12 mouse cellular contexts compared by ENCODE assay signal in the genomic region with DNA sequence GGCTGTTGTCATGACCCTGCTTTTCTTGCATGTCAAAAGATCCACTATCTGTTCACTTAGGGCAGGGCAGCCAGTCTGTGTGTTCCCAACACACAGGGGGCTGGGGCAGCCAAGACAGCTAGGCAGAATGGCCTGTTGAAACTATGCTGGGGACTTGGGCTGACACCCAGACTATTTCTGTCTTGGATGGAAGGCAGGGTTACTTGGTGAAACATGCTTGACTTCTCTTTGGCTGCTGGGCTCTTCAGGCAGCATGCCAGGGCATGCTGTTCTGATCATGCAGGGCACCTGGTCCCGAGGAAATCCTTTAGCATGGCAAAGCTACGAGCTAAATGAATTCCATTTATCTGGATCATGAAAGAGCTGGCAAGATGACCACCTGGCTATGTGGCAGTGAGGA. TPM values are rescaled to one million over a fixed set of nuclear protein-coding genes. Genes with fewer than 3 reads are reported as not detected.
DNase-seq lines count a peak whose midpoint lies in the region; ATAC-seq and TF ChIP-seq lines count a peak whose summit lies in the region.
"Had no signal": no experiment of that assay in that cellular context is flagged by ENCODE, and none has a peak within 500 bp of the region (broad histone marks: within the 10 kb centered on the region; RNA-seq: fewer than 3 reads in every experiment).

No protein-coding gene starts in this region.

- TF ChIP-seq CTCF in ES-Bruce4 (IDR thresholded peaks at IDR 0.05; ENCODE audit: low read depth, low read length) = no peak

- no peak for ATAC-seq in embryonic facial prominence, embryonic 14.5 days (ENCODE audit: low read depth)
- no peak for ATAC-seq in heart, embryonic 14.5 days (ENCODE audit: insufficient number of reproducible peaks, insufficient read depth, low FRiP score, low read depth)
- no peak for ATAC-seq in midbrain, embryonic 13.5 days
- ATAC-seq: forebrain, embryonic 13.5 days had no signal

- H3K9me3 ChIP-seq in embryonic facial prominence, embryonic 14.5 days (ENCODE audit: control insufficient read depth, low read length) = no peaks in the 10 kb centered on the region
- H3K9me3 ChIP-seq in embryonic facial prominence, embryonic 10.5 days = no peaks in the 10 kb centered on the region
- no peaks in the 10 kb centered on the region for H3K9me3 ChIP-seq in ES-Bruce4 (replicated peaks; ENCODE audit: control insufficient read depth, insufficient read depth, low read length, poor library complexity, severe bottlenecking)
- H3K9me3 ChIP-seq in heart, embryonic 14.5 days (ENCODE audit: control insufficient read depth, low read length) = no peaks in the 10 kb centered on the region
- no peaks in the 10 kb centered on the region for H3K9me3 ChIP-seq in midbrain, embryonic 13.5 days
- H3K9me3 ChIP-seq: forebrain, embryonic 13.5 days; midbrain, embryonic 12.5 days had no signal

- H3K27me3 ChIP-seq in embryonic facial prominence, embryonic 14.5 days (replicated peaks; ENCODE audit: control insufficient read depth, insufficient read depth, low read length) = no peaks in the 10 kb centered on the region
- H3K27me3 ChIP-seq in embryonic facial prominence, embryonic 10.5 days (replicated peaks; ENCODE audit: low read depth, poor library complexity, severe bottlenecking) = no peaks in the 10 kb centered on the region
- no peaks in the 10 kb centered on the region for H3K27me3 ChIP-seq in ES-Bruce4 (ENCODE audit: control insufficient read depth, insufficient read depth, low read length, poor library complexity, severe bottlenecking)
- H3K27me3 ChIP-seq in heart, embryonic 14.5 days (ENCODE audit: control insufficient read depth, insufficient read depth, low read length) = no peaks in the 10 kb centered on the region
- H3K27me3 ChIP-seq in midbrain, embryonic 13.5 days = no peaks in the 10 kb centered on the region
- H3K27me3 ChIP-seq: forebrain, embryonic 13.5 days; midbrain, embryonic 12.5 days had no signal

- no peak overlapping the region for H3K27ac ChIP-seq in embryonic facial prominence, embryonic 14.5 days (replicated peaks; ENCODE audit: low read depth, low read length)
- H3K27ac ChIP-seq in embryonic facial prominence, embryonic 10.5 days (replicated peaks) = no peak overlapping the region
- 0 out of 2 replicates have a peak overlapping the region, but pooled peaks have one; percentile 44 for H3K27ac ChIP-seq in ES-Bruce4 (ENCODE audit: insufficient read depth, low read length)
- peak overlapping the region; percentile 8 to 79; a peak in 3 of 4 replicates for H3K27ac ChIP-seq in heart, embryonic 14.5 days (replicated peaks in 1 of 2; ENCODE audit: control insufficient read depth in 1 of 2, insufficient read depth in 1 of 2, low read depth in 2 of 2, low read length in 2 of 2)
- no peak overlapping the region for H3K27ac ChIP-seq in midbrain, embryonic 13.5 days
- H3K27ac ChIP-seq: forebrain, embryonic 13.5 days; midbrain, embryonic 12.5 days had no signal

- H3K9ac ChIP-seq in embryonic facial prominence, embryonic 14.5 days (ENCODE audit: low read depth, low read length) = no peak overlapping the region
- H3K9ac ChIP-seq in ES-Bruce4 (ENCODE audit: low read depth, poor library complexity, severe bottlenecking) = no peak overlapping the region
- no peak overlapping the region for H3K9ac ChIP-seq in heart, embryonic 14.5 days (ENCODE audit: low read length)
- H3K9ac ChIP-seq in midbrain, embryonic 13.5 days (replicated peaks) = no peak overlapping the region
- H3K9ac ChIP-seq: forebrain, embryonic 13.5 days; midbrain, embryonic 12.5 days had no signal

- peak; percentile 32 for DNase-seq in embryonic facial prominence, embryonic 14.5 days (ENCODE audit: low spot score)
- no peak for DNase-seq in embryonic facial prominence, embryonic 10.5 days (ENCODE audit: low spot score)
- peak; percentile 86 to 93 for DNase-seq in cerebellum, postnatal 14 days
- no peak for DNase-seq in right cerebral cortex, postnatal 25 days
- no peak for DNase-seq in thymus, postnatal 36 days

- no peak overlapping the region for H3K4me3 ChIP-seq in embryonic facial prominence, embryonic 14.5 days (ENCODE audit: low read depth, low read length)
- no peak overlapping the region for H3K4me3 ChIP-seq in embryonic facial prominence, embryonic 10.5 days
- no peak overlapping the region for H3K4me3 ChIP-seq in ES-Bruce4 (ENCODE audit: low read depth, low read length)
- H3K4me3 ChIP-seq in heart, embryonic 14.5 days (ENCODE audit: control insufficient read depth in 1 of 2, insufficient read depth in 1 of 2, low read depth in 1 of 2, low read length in 2 of 2) = no peak overlapping the region
- H3K4me3 ChIP-seq in midbrain, embryonic 13.5 days (replicated peaks) = no peak overlapping the region
- H3K4me3 ChIP-seq: forebrain, embryonic 13.5 days; midbrain, embryonic 12.5 days had no signal

- H3K4me2 ChIP-seq in embryonic facial prominence, embryonic 14.5 days (ENCODE audit: low read depth, low read length) = no peak overlapping the region
- H3K4me2 ChIP-seq in heart, embryonic 14.5 days (ENCODE audit: low read length) = no peak overlapping the region
- no peak overlapping the region for H3K4me2 ChIP-seq in midbrain, embryonic 13.5 days (replicated peaks)
- H3K4me2 ChIP-seq: forebrain, embryonic 13.5 days; liver, embryonic 11.5 days; midbrain, embryonic 12.5 days had no signal

- 62% methylated on average over 2 of the region's 2 CpGs for WGBS in embryonic facial prominence, embryonic 14.5 days
- WGBS in embryonic facial prominence, embryonic 10.5 days = 74% methylated on average over 2 of the region's 2 CpGs
- 21% methylated on average over 2 of the region's 2 CpGs for WGBS in heart, embryonic 14.5 days
- WGBS in midbrain, embryonic 13.5 days = 83% methylated on average over 2 of the region's 2 CpGs

- H3K36me3 ChIP-seq in embryonic facial prominence, embryonic 14.5 days (ENCODE audit: control insufficient read depth, insufficient read depth, low read length) = no peaks in the 10 kb centered on the region
- peaks cover 72% of the 10 kb centered on the region for H3K36me3 ChIP-seq in embryonic facial prominence, embryonic 10.5 days (replicated peaks)
- peaks cover 6% of the 10 kb centered on the region; the same call in 1 of the 2 replicates for H3K36me3 ChIP-seq in ES-Bruce4 (ENCODE audit: control insufficient read depth, insufficient read depth, low read length, poor library complexity, severe bottlenecking)
- no peaks in the 10 kb centered on the region; the same call in 1 of the 2 replicates for H3K36me3 ChIP-seq in heart, embryonic 14.5 days (ENCODE audit: control insufficient read depth, insufficient read depth, low read length)
- H3K36me3 ChIP-seq in midbrain, embryonic 13.5 days = peaks cover 22% of the 10 kb centered on the region

- no peak for TF ChIP-seq POLR2A in ES-Bruce4 (IDR thresholded peaks at IDR 0.05; ENCODE audit: insufficient read depth, low read length)

- H3K4me1 ChIP-seq in embryonic facial prominence, embryonic 14.5 days (ENCODE audit: control insufficient read depth, insufficient read depth, low read length) = no peaks in the 10 kb centered on the region
- H3K4me1 ChIP-seq in embryonic facial prominence, embryonic 10.5 days = no peaks in the 10 kb centered on the region
- peaks cover 4% of the 10 kb centered on the region for H3K4me1 ChIP-seq in ES-Bruce4 (ENCODE audit: control insufficient read depth, insufficient read depth, low read length)
- peaks cover 18 to 28% of the 10 kb centered on the region in 2 experiments for H3K4me1 ChIP-seq in heart, embryonic 14.5 days (ENCODE audit: control insufficient read depth in 2 of 2, insufficient read depth in 2 of 2, low read length in 2 of 2)
- H3K4me1 ChIP-seq in midbrain, embryonic 13.5 days (replicated peaks) = no peaks in the 10 kb centered on the region
- H3K4me1 ChIP-seq: forebrain, embryonic 13.5 days; midbrain, embryonic 12.5 days had no signal

- no peak for TF ChIP-seq EP300 in ES-Bruce4 (IDR thresholded peaks at IDR 0.05; ENCODE audit: insufficient read depth, low read depth, low read length)

RNA-seq across cellular contexts. Expression of a gene that starts 46.8 kb away (rescaled TPM):
- polyA plus RNA-seq in embryonic facial prominence, embryonic 14.5 days (2014; fragmentation: Nextera tagmentation; extraction: Ambion mirVana) = 0.10 and 0.11 TPM in 2 replicates
- 0.98 and 1.4 TPM in 2 replicates for polyA plus RNA-seq in embryonic facial prominence, embryonic 10.5 days (2016; fragmentation: Nextera tagmentation; extraction: Ambion mirVana)
- polyA plus RNA-seq in ES-Bruce4 (2011; ENCODE audit: insufficient read depth, insufficient read length, low read depth, missing spikeins) = 0.27 and 0.70 TPM in 2 replicates
- polyA plus RNA-seq in heart, embryonic 14.5 days (2014; fragmentation: Nextera tagmentation; extraction: Ambion mirVana) = 0.20 TPM in 1 of 2 replicates, not detected in the other
- polyA plus RNA-seq in midbrain, embryonic 13.5 days (2015; fragmentation: Nextera tagmentation; extraction: Ambion mirVana) = 2.3 and 3.3 TPM in 2 replicates
- polyA plus RNA-seq: stomach, embryonic 14.5 days had no signal

Comparison
In these comparisons a context has a peak if more than half of its experiments do, and no peak if none do; other contexts are left out.
1. DNase-seq: peak in embryonic facial prominence, embryonic 14.5 days (single experiment) and cerebellum, postnatal 14 days (2 of 2); none in embryonic facial prominence, embryonic 10.5 days (single experiment), right cerebral cortex, postnatal 25 days (single experiment) and thymus, postnatal 36 days (0 of 2).
2. H3K27ac ChIP-seq: peak in ES-Bruce4 (single experiment) and heart, embryonic 14.5 days (2 of 2); none in embryonic facial prominence, embryonic 14.5 days (single experiment), embryonic facial prominence, embryonic 10.5 days (single experiment) and midbrain, embryonic 13.5 days (single experiment).